Mouse (Mus musculus): ENCODE data around the gene Sned1.
A peak's percentile ranks its signal among the peaks of the same experiment; 100 is the strongest.
"Not testable (repeated sequence)": the region's sequence is repeated elsewhere in the genome, so short reads cannot be mapped to it uniquely, and the experiment has no call there.

The Sned1 gene

DNA sequence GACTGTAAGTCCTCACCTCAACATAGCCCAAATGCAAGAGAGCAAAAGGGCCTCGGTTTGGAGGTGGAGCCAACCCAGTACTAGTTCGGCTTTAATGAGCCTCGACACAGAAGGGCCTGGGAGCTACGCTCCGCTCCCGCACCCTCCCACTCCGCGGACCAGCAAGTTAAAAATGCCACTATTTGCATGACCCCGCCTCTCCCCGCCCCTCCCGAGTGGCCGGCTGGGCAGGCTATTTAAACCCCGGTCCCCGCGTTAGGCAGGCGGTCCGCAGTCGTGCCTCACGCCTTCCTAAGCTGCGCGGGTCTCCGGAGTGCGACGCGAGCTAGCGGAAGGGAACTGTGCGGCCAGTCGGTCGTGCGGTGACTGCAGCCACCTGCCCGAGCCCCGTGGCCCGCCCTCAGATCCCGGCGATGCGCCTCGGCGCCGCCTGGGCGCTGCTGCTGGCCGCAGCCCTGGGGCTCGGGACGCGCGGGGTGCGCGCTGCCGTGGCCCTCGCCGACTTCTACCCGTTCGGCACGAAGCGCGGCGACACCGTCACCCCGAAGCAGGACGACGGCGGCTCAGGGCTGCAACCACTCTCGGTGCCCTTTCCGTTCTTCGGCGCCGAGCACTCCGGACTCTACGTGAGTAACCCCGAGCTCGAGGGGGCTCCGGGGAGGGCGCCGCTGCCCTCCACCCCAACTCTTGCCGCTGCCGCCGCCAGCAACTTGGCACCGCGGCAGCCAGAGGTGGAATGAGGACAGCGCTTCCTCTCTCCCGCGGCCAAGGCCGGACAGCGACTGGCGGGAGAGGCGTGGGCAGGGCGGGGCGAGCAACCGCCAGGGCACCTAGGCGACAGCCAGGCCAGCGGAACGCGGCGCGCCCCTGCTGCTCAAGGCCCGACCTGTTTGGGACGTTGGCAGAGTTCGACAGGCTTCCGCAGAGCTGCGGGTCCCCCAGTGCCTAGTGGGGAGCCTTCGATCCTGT lies at the start of gene Sned1:
TSS of gene Sned1 (plus strand) at position 266 of the 969 bp plus-strand sequence.
- DNase-seq (ENCODE audit: low spot score in 2 of 2): peak; percentile 31 to 70

DNA sequence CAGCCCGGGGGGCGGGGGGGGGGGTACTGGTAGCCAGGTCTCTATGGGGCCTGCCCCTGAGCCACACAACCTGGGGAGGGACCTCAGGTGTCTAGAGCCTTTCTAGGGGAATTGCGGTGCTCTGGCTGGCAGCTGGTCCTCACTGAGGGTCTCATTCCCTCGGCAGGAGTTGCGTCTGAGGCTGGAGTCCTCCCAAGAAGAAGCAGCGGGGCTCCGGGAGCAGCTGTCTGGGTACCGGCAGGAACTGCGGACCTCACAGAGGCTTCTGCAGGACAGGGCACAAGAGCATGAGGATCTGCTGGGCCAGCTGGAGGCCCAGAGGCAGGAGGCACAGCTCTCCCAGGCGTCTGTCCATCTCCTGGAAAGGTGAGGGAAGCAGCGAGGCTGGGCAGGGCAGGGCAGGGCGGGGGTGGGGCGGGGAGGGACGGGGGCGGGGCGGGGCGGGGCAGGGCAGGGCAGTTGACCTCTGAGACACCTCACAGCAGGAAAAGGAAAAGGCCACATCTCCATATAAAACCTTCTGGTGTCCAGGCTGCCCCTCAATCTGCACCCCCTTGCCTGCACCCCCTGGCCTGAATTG lies 44.8 kb upstream of the Sned1 start:
- no peak for DNase-seq (ENCODE audit: low spot score in 2 of 2)

DNA sequence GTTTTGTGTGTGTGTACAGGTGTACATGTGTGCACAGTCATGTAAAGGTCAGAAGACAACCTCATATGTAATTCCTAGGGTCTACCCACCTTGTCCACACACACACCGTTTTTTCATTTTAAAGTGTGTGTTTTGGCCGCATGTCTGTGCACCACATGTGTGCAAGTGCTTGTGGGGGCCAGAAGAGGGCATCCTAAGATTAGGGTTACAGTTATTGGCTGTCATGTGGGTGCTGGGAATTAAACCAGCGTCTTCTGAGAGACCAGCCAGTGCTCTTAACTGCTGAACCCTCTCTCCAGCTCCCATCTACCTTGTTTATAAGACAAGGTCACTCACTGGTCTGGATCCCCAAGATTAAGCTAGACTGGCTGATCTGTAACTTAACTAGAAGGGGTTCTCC lies 40.7 kb upstream of the Sned1 start:
- DNase-seq (ENCODE audit: low spot score in 2 of 2): no peak

DNA sequence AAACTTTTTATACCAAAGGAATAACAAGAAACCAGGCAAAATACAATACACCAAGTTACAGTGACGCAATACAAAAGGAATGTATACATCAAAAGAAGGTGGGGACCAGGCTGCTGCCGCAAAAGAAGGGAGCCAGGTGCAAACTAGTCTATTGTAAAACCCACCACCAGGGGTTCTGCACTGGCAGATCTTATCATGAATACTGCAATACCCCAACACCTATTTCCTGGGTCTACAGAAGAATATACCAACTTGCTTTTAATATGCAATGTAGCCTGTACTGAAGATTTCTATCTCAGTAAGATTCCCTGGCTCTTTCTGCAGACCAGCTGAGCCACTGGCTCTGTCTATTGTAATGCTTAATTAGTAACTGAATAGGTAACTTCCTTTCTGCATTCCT lies 38.2 kb upstream of the Sned1 start:
- not testable (repeated sequence) for DNase-seq (ENCODE audit: low spot score in 2 of 2)

DNA sequence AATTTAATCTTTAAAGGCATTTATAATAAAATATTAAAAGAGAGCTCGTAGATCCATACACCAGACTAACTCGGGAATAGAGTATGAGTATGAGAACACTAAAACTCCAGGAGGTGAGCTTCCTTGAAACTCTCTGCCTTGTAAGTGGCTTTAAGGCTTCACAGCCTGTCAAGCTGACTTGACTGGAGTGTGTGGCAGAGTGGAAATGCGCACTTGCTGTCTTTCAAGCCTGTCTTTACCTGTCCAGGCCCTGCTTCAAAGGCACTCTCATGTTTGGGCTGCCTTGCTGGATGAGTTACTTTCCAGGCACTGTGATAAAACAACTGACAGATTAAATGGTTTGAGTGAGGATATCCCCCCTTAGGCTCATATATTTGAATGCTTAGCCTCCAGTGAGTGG lies 37.7 kb upstream of the Sned1 start:
- no peak for DNase-seq (ENCODE audit: low spot score in 2 of 2)

DNA sequence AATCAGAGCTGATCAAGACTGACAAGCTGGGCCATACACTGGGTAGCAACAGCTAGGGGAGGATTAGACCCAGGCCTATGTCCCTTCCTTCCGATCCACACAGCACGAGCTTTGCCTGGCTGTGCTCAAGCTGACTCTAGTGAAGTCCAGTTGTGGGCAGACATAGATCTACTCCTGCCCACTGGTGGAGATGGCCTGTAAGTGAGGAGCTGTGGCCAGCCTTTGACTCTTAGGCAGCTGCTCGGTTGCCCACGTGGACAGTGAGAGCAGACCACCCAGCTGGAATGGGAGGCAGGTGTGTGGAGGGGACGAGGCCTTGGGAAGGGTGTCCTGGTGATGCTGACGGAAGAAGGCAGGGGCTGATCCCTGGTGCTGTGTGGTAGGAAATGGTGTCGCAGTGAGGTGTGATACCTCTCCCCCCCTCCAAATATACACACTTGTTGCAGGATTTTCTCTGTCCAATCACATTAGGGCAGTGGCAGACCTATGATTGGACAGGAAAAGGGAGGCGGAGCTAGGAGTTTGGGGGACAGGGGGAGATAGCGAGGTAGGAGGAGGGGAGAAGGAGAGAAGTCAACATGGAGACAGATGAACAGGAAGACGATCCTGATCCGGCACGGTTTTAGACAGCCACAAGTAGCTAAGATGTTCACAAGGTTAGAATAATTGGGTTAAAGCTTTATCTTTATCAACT lies 29.2 kb upstream of the Sned1 start:
- no peak for DNase-seq (ENCODE audit: low spot score in 2 of 2)

DNA sequence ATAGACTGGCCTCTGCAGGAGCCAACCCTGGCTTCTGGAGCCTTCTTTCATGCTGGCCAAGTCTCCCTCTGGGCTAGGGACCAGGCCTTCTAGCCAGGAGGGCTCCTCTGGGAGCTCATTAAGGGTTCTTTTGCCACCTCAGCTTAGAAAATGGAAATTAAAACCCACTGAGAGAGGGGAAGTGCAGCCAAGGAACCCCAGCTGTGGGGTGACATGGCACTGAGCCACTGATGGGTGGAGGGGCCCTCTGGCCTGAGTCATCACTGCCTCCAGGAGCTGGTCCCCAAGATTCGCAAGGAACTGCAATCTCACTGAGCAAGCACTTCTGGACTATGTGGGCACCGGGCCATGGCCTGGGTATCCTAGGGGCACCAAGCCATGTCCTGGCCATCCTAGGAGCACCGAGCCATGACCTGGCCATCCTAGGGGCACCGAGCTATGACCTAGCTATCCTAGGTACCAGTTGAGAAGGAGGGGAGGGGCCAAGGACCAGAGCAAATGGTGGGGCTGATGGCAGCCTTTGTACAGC lies 28.0 kb upstream of the Sned1 start:
- no peak for DNase-seq (ENCODE audit: low spot score in 2 of 2)

DNA sequence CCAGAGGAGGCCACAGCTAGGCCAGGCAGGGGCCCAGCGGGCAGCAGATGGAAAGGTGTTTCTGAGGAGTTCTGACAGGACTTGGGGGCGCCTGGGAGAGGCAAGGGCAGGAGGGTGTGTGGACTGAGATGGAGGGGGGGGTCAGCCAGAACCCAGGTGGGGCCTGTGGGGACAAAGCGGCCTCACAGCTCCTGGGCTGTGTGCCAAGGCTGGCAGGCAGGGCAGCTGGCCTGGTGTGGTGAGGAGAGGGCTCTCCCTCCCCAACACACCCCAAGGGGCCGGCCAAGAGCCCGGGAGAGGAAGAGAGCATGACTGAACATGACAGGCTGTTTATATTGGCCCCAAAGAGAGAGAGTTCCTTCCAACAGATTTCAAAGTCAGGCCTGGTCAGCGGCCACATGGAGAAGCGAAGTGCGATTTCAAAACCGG lies 25.4 kb upstream of the Sned1 start:
- no peak for DNase-seq (ENCODE audit: low spot score in 2 of 2)

DNA sequence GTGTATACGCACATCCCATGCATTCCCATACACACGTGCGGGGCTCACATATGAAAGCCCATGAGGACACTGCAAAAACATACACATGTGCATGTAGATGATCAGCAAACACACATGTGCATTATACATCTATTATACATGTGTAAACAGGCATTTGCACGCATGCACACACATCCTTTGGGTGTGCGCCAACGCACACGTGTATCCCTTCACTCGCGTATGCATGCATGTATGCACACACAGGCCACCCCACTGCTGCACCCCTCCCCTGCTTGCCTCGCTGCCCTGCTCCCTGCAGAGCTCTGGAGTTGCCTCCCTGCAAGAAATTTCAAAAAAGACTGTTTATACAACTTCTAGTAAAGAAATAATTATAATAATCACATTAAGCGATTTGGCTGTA lies 24.6 kb upstream of the Sned1 start:
- no peak for DNase-seq (ENCODE audit: low spot score in 2 of 2)

DNA sequence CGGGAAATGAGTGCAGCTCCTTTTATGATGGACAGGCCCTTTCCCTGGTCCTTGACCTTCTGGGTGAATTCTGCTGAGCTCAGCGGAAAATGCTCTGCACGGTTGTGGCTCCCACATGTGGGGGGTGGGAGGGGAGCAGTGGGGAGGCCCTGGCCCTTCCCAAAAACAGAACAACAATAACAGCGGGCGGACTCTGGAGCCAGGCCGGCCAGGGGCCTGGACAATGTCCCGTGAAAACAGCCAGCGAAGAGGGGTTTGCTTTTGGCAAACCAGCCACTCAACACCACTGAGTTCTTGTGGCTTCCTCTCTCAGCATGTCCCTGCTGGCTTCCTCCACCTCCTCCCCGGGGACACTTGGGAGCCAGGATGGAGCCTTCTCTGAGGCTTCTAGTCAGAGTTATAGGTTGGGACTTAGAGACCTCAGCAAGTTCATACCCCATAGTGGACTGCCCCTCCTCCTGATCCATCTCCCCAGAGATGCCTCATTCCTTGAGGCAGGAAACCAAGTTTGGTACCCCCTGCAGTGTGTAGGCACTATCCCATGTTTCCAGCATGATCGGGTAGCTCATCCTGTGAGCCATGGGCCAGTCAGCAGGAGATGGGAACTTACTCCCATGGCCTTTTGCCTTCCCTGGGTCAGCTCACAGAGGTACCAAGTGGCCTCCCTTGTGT lies 24.0 kb upstream of the Sned1 start:
- DNase-seq (ENCODE audit: low spot score in 2 of 2): peak in 1 of 2 experiments; percentile 27

DNA sequence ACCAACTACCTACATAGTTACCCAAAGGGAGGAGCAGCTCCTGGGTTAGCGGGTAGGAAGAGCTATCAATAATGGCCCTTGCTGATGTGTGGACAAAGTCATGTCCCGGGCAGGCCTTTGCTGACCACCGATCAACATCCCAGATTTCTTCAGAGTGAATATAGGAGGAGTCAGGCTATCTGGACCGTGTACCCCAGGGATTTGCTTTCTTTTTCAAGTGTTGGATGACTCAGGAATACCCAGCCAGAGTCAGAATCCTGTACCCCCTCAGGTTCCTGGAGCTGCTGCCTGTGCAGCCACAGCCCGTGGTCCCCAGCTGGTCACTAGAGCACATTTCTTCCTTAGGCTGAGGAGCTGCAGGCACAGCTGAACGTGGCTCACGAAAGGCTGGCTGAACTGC lies 23.2 kb upstream of the Sned1 start:
- DNase-seq (ENCODE audit: low spot score in 2 of 2): no peak

DNA sequence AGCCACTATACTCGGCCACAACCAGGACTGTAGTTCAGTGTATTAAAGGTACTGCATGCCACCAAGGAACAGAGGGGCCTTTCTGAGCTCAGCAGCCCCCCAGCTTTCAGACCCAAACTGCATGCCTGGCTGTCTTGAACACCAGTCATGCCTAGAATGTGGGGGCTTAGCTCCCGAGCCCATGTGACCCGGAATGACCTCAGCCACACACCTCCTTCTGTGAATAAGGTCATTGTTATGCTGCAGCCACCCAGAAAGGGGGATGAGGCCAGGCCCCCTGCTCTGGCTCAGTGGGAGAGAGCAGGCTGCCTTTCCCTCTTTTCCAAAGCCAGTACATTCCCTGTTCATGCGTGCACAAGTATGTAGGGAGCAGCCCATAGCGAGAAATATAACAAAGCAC lies 21.0 kb upstream of the Sned1 start:
- DNase-seq (ENCODE audit: low spot score in 2 of 2): no peak

DNA sequence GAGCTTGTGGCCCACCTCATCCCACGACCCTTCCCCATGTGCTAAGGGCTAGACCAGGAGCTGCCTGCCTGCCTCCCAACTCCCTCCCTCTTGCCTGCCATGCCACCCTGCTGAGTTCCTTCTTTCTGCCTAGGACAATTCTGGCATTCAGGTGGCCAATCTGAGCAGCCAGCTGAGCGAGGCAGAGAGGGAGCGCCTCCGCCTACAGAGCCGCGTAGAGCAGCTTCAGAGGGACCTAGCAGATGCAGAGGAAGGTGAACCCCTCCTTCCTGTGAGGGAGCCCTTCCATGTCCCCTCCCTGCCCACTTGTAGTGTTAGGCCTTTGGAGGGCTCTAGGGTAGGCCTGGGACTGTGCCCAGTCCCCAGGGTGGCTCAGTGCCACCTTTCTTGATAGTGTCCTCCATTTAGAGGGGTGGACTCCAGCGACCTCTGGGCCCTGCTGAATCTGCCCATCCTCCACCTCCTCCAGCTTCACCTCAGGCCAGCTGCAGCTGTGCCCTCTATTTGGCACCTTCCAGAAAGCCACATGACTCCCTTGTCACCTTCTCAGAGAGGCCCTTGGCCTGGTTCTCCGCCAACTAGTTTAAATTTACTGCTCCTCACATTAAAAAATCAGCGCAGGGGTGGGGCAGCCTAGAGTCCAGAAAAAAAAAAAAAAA lies 18.7 kb upstream of the Sned1 start:
- no peak for DNase-seq (ENCODE audit: low spot score in 2 of 2)

DNA sequence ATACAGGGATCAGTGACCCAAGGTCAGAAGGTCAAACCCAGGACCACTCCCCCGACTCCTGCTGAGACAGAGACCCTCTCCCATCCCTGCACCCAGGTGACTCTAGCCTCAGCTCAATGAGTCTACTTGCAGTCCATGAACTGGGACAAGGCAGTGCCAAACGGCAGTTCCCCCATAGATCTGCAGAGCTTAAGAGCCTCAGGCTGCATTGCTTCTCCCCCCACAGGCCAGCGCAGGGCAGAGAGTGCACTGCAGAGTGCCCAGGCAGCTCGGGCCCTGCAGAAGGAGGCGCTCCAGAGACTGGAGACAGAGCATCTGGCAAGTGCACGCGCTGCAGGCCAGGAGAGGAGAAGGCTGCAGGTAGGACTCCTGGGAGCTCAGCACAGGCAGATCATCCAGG lies 18.1 kb upstream of the Sned1 start:
- no peak for DNase-seq (ENCODE audit: low spot score in 2 of 2)

DNA sequence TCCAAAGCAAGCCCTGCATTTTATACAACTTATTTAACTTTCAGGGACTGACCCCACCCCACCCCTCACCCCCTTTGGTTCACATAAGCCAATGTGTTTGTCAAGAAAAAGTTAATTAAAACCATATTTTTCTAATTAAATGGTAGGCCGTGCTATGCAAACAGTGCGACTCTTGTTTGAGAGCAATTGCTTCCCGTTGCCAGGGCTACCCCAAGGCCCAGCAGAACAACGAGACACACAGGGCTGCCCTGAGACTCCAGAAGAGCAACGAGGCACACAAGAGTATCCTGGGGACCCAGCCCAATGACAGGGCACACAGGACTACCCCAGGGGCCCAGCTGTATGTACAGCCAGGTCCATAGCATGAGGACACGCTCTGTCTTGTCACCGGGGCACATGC lies 14.9 kb upstream of the Sned1 start:
- no peak for DNase-seq (ENCODE audit: low spot score in 2 of 2)

DNA sequence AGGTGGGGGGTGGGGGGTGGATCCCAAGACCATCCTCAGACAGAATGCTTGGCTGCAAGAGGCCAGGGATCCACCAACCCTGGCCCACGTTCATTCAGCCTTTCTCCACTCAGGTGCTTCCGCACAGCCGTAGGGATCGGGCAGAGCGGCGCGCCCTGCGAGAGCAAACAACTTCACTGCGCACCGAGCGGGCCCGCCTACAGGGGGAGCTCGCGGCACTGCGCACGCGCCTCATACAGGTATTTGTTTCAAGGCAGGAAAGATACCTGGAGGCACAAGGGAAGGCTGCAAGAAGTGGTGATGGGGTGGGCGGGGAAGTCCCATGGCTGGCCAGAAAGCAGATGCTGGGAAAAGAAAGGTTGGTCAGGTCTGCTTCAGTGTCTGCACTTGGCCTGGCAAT lies 11.7 kb upstream of the Sned1 start:
- peak; percentile 20 to 69 for DNase-seq (ENCODE audit: low spot score in 2 of 2)

DNA sequence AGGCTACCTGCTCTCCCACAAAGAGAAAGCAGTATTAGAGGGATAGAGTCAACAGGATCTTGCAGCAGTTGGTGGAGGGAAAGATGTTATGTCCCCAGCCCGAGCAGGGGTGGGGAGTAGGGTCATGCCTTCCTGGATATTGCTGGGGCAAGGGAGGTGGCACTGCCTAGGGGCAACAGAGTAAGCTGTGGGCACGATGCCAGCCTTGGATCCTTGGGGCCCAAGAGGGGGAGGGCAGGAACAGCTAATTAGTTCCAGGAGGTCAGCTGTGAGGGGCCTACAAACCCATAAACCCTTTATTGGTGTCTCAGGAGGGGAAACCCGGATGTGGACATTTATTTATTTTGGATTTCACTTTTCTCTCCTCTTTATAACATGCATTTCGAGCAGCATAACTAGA lies 10.4 kb upstream of the Sned1 start:
- DNase-seq (ENCODE audit: low spot score in 2 of 2): no peak

DNA sequence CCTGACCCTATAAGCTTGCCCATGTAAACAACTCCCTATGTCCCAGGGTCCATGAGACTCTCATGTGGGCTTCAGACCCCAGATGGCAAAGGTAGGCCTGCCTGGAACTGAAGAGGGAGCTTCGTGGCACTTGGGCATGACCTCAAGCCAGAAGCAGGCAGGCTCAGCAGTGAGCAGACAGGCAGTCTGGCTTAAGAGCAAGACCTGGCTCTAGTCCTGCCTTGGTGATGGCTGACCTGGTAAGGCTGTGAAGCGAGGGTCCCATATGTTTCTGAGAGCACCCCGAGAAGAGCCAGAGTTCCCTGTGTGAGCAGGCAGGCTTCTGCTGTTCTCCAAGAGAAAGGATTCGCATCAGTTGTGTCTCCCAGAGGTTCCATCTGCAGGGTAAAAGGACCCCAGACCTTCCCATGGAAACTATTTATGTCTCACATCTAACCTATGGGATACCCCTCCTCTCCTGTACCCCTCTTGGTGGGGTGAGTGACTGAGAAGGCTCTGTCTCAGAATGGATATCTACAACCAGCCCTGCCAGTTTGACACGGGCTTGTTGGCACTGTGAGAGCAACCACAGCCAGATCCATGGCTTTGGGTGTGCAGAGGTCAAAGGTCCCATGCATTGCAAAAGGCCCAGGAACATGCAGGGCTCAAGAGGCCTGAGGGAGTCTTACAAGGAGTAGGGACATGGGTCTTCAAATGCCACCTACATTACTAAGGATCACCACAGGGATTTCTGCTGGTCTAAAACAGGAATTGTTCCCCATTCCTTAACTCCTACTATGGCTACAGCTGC lies 9.7 kb upstream of the Sned1 start:
- no peak for DNase-seq (ENCODE audit: low spot score in 2 of 2)

DNA sequence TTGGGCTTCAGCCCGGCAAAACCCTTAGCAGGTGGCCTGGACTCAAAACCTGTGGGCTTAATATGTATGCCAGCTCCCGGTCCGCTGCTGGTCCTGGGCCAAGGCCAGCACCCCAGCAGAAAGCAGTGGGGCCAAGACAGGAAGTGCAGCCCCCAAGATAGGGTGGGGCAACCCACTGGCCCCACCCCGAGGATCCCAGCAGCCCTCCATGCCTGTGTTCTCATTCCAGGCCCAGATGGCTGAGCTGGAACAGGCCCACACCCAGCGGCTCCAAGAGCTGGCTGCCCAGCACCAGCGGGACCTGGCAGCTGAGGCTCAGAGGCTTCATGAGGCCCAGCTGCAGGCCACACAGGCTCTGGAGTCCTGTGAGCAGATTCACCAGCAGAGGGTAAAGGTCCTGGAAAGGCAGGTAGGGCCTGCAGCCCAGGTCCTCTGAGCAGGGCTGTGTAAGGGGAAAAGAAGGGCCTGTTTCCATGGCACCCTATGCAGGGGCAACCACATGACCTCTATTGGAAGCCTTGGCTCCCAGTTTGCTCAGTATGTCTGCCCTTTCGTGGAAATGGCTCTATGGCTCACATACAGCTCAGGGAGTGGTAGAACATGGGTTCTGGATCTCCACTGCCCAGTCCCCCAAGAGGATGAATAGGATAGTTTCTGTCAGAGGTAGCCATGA lies 8.2 kb upstream of the Sned1 start:
- DNase-seq (ENCODE audit: low spot score in 2 of 2): no peak

DNA sequence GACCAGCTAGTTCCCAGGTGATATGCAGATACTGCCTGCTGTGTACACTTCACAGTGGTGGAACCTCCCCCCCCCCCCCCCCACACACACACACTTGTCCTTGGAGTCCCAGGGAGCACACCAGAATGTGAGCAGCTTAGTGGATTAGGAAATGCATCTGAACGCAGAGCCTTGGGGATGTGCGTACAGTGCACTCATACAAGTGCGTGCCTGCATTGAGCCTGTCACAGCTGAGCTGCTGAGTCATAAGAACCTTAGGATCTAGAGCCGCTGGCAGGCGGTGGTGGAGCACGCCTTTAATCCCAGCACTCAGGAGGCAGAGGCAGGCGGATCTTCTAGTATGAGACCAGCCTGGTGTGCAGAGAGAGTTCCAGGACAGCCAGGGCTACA lies 7.7 kb upstream of the Sned1 start:
- no peak for DNase-seq (ENCODE audit: low spot score in 2 of 2)
